Mouse (Mus musculus) cerebellum, adult (tissue): Measurements from ENCODE around the gene Ccdc173.
A peak's percentile ranks its signal among the peaks of the same experiment; 100 is the strongest.
"Not testable (repeated sequence)": the region's sequence is repeated elsewhere in the genome, so short reads cannot be mapped to it uniquely, and the experiment has no call there.

Experiments used
- ATAC-seq: cut with Nextera tagmentation; 2 replicates; pipeline ENCODE4 v1.9.2; 2017; ENCODE audit warnings: mild to moderate bottlenecking, moderate library complexity, mixed read lengths; ENCODE audit not compliant: insufficient number of reproducible peaks, low FRiP score, low TSS enrichment

Gene Ccdc173

GRCm38 (mm10) chr2:69789429-69790069, at the start of gene Ccdc173, which contains the start of gene Phospho2:
Gene Ccdc173, minus strand, starts transcription at chr2:69789575.
Gene Phospho2, plus strand, starts transcription at chr2:69789623.
- ATAC-seq = peak; percentile 97

GRCm38 (mm10) chr2:69838707-69839106, 49.3 kb upstream of the Ccdc173 start:
- no peak for ATAC-seq

GRCm38 (mm10) chr2:69837996-69838395, 48.6 kb upstream of the Ccdc173 start:
- ATAC-seq = no peak

GRCm38 (mm10) chr2:69837244-69837967, 48.0 kb upstream of the Ccdc173 start:
- ATAC-seq = no peak

- ATAC-seq = no peak
These were observed 40.7 kb upstream of the Ccdc173 start for GRCm38 (mm10) chr2:69830116-69830515.

- no peak for ATAC-seq
These were observed 40.3 kb upstream of the Ccdc173 start for GRCm38 (mm10) chr2:69829680-69830079.

- no peak for ATAC-seq
These were observed 38.7 kb upstream of the Ccdc173 start for GRCm38 (mm10) chr2:69828031-69828430.

- ATAC-seq = peak; percentile 81
These were observed 37.0 kb upstream of the Ccdc173 start for GRCm38 (mm10) chr2:69826380-69826779.

- no peak for ATAC-seq
These were observed 36.5 kb upstream of the Ccdc173 start for GRCm38 (mm10) chr2:69825898-69826297.

- ATAC-seq = peak; percentile 64
These were observed 33.8 kb upstream of the Ccdc173 start for GRCm38 (mm10) chr2:69823129-69823677.

GRCm38 (mm10) chr2:69822361-69823128, 33.2 kb upstream of the Ccdc173 start:
- ATAC-seq = peak; percentile 54

- no peak for ATAC-seq
These were observed 32.3 kb upstream of the Ccdc173 start, which contains the start of gene Klhl23 for GRCm38 (mm10) chr2:69821711-69822110. Gene Klhl23, plus strand, starts transcription at chr2:69821944.

GRCm38 (mm10) chr2:69820201-69820600, 30.8 kb upstream of the Ccdc173 start:
- ATAC-seq = no peak

- no peak for ATAC-seq
These were observed 29.1 kb upstream of the Ccdc173 start for GRCm38 (mm10) chr2:69818350-69819085.

- ATAC-seq = no peak
These were observed 27.2 kb upstream of the Ccdc173 start for GRCm38 (mm10) chr2:69816575-69816974.

- not testable (repeated sequence) for ATAC-seq
These were observed 22.0 kb upstream of the Ccdc173 start for GRCm38 (mm10) chr2:69811349-69811748.

GRCm38 (mm10) chr2:69810169-69810568, 20.8 kb upstream of the Ccdc173 start:
- no peak for ATAC-seq

GRCm38 (mm10) chr2:69804663-69805062, 15.3 kb upstream of the Ccdc173 start:
- ATAC-seq = not testable (repeated sequence)

- ATAC-seq = no peak
These were observed 14.4 kb upstream of the Ccdc173 start for GRCm38 (mm10) chr2:69803756-69804155.

- ATAC-seq = peak; percentile 58
These were observed 13.5 kb upstream of the Ccdc173 start for GRCm38 (mm10) chr2:69802911-69803312.
